Mouse (Mus musculus): Measurements from ENCODE around the gene 4930467E23Rik. TPM values are rescaled to one million over a fixed set of nuclear protein-coding genes. Genes with fewer than 3 reads are reported as not detected.

4930467E23Rik gene
- polyA plus RNA-seq, 2 experiments, result not detected

Other genes starting within 250 kb of the 4930467E23Rik start
- gene Defb7, start 234.5 kb upstream of the 4930467E23Rik start, polyA plus RNA-seq (2012; rRNA removed), result not detected in 2 replicates
- not detected in 2 replicates for gene Defb7, start 234.5 kb upstream of the 4930467E23Rik start, polyA plus RNA-seq (2014; fragmentation: Nextera tagmentation; extraction: Ambion mirVana)
- 0.08 and 0.09 TPM in 2 replicates for gene Gm31371, start 173.8 kb downstream of the 4930467E23Rik start, polyA plus RNA-seq (2012; rRNA removed)
- not detected in 2 replicates for gene Gm31371, start 173.8 kb downstream of the 4930467E23Rik start, polyA plus RNA-seq (2014; fragmentation: Nextera tagmentation; extraction: Ambion mirVana)

All from limb, embryonic 14.5 days (tissue).